Mouse (Mus musculus) brown adipose tissue, adult 24 weeks (tissue): ENCODE results near the gene Gm10382. TPM values are rescaled to one million over a fixed set of nuclear protein-coding genes. Genes with fewer than 3 reads are reported as not detected.
"Not testable (repeated sequence)": the region's sequence is repeated elsewhere in the genome, so short reads cannot be mapped to it uniquely, and the experiment has no call there.

Source experiments
- H3K27ac ChIP-seq: fragments of 200-500 bp; replicated peaks from 2 replicates; pipeline ENCODE4 v1.5.1; 2012; ENCODE audit warnings: low read depth, mild to moderate bottlenecking, low read length
- H3K4me1 ChIP-seq: fragments of 200-500 bp; 2 replicates; pipeline ENCODE4 v1.6.1; 2012; ENCODE audit warnings: low read length, mixed read lengths; ENCODE audit not compliant: control insufficient read depth, insufficient read depth, insufficient read length
- H3K4me3 ChIP-seq: fragments of 200-500 bp; 2 replicates; pipeline ENCODE4 v1.5.1; 2012; ENCODE audit warnings: low read depth, mild to moderate bottlenecking, low read length, moderate library complexity; ENCODE audit not compliant: insufficient read depth
- polyA plus RNA-seq: library from polyadenylated mRNA; stranded (reverse); fragments of >200 nt; gene quantifications from 2 replicates; pipeline ENCODE4 v1.2.4, GENCODE M21; 2012; ENCODE audit not compliant: missing spikeins, insufficient read depth, insufficient read length

Gene Gm10382
- polyA plus RNA-seq, 1 experiment = not detected

- Histone ChIP-seq H3K27ac (no peak overlapping the region), H3K4me3 (no peak overlapping the region), H3K4me1 (peaks cover 3% of the 10 kb centered on the region; the same call in 1 of the 2 replicates)
These were observed 22.9 kb downstream of the Gm10382 start for GRCm38 (mm10) chr5:125411972-125412530.

GRCm38 (mm10) chr5:125412536-125412935 lies 23.4 kb downstream of the Gm10382 start:
- not testable (repeated sequence) for H3K4me1 ChIP-seq, H3K27ac ChIP-seq, H3K4me3 ChIP-seq

- no peak overlapping the region for H3K4me3 ChIP-seq
- H3K27ac ChIP-seq = no peak overlapping the region
- no peaks in the 10 kb centered on the region for H3K4me1 ChIP-seq
These were observed 24.6 kb downstream of the Gm10382 start for GRCm38 (mm10) chr5:125413763-125414162.

GRCm38 (mm10) chr5:125416183-125416582 lies 27.1 kb downstream of the Gm10382 start:
- no peaks in the 10 kb centered on the region for H3K4me1 ChIP-seq
- no peak overlapping the region for H3K4me3 ChIP-seq
- H3K27ac ChIP-seq = no peak overlapping the region

GRCm38 (mm10) chr5:125418636-125419035 lies 29.5 kb downstream of the Gm10382 start:
- no peaks in the 10 kb centered on the region for H3K4me1 ChIP-seq
- H3K4me3 ChIP-seq = no peak overlapping the region
- H3K27ac ChIP-seq = no peak overlapping the region

- Histone ChIP-seq H3K27ac (no peak overlapping the region), H3K4me1 (no peaks in the 10 kb centered on the region), H3K4me3 (no peak overlapping the region)
These were observed 30.0 kb downstream of the Gm10382 start for GRCm38 (mm10) chr5:125419124-125419523.

GRCm38 (mm10) chr5:125425698-125426276 lies 36.7 kb downstream of the Gm10382 start:
- no peak overlapping the region for H3K4me3 ChIP-seq

GRCm38 (mm10) chr5:125426343-125426742 lies 37.2 kb downstream of the Gm10382 start:
- Histone ChIP-seq H3K4me3 (no peak overlapping the region), H3K27ac (no peak overlapping the region), H3K4me1 (no peaks in the 10 kb centered on the region)

More at GRCm38 (mm10) chr5:125425698-125426276, 36.7 kb downstream of the Gm10382 start:
- no peak overlapping the region for H3K27ac ChIP-seq
- H3K4me1 ChIP-seq = no peaks in the 10 kb centered on the region

- not testable (repeated sequence) for H3K4me1 ChIP-seq, H3K4me3 ChIP-seq, H3K27ac ChIP-seq
These were observed 43.2 kb downstream of the Gm10382 start for GRCm38 (mm10) chr5:125432324-125432723.

GRCm38 (mm10) chr5:125433793-125434337 lies 44.7 kb downstream of the Gm10382 start, which contains the start of gene Dhx37:
TSS of gene Dhx37 (minus strand) at chr5:125434121.
- Histone ChIP-seq H3K27ac (peak within 1 kb of the TSS; percentile 31), H3K4me3 (peak within 1 kb of the TSS; percentile 86), H3K4me1 (peaks cover 3% of the 10 kb centered on the region; the same call in 1 of the 2 replicates)

- Histone ChIP-seq H3K27ac (peak overlapping the region; percentile 31; the same call in 1 of the 2 replicates), H3K4me3 (0 out of 2 replicates have a peak overlapping the region, but pooled peaks have one; percentile 18)
- not testable (repeated sequence) for H3K4me1 ChIP-seq
These were observed 45.2 kb downstream of the Gm10382 start for GRCm38 (mm10) chr5:125434347-125434746.

Other genes starting within 250 kb of the Gm10382 start
- 19.5 and 26.5 TPM in 2 replicates for gene Ncor2, start 210.1 kb upstream of the Gm10382 start, polyA plus RNA-seq
- 18.6 and 30.7 TPM in 2 replicates for gene Scarb1, start 48.2 kb upstream of the Gm10382 start, polyA plus RNA-seq
- gene Ubc, start 880 bp downstream of the Gm10382 start, polyA plus RNA-seq = 692 and 1,079 TPM in 2 replicates
- gene Dhx37, start 44.8 kb downstream of the Gm10382 start, polyA plus RNA-seq = 5.0 and 16.9 TPM in 2 replicates
- 15.4 and 19.5 TPM in 2 replicates for gene Bri3bp, start 52.2 kb downstream of the Gm10382 start, polyA plus RNA-seq
- 151 and 265 TPM in 2 replicates for gene Aacs, start 86.5 kb downstream of the Gm10382 start, polyA plus RNA-seq
- gene Tmem132b, start 142.5 kb downstream of the Gm10382 start, polyA plus RNA-seq = 0.36 TPM in 1 of 2 replicates, not detected in the other